Mouse (Mus musculus) embryonic facial prominence, embryonic 11.5 days (tissue): ENCODE measurements at regions not wholly inside any gene's neighbourhood (a gene's known extent, or its start where the extent isn't known, plus 50 kb on each side); places are given as distances from the start of the nearest gene placed in this dataset.

Experiments
- ATAC-seq: fragments of 200-750 bp; cut with Nextera tagmentation; replicated peaks from 2 replicates; pipeline ENCODE4 v1.8.0; 2017; ENCODE audit warnings: low read depth; ENCODE audit not compliant: insufficient number of reproducible peaks, low FRiP score, low TSS enrichment
- DNase-seq: peaks from one replicate; pipeline ENCODE4 v3.0.0-alpha.2; 2015; ENCODE audit warnings: low spot score
- H3K27ac ChIP-seq: fragments of 300-500 bp; sonication (generic); replicated peaks from 2 replicates; pipeline ENCODE4 v1.5.1; 2014; ENCODE audit warnings: mild to moderate bottlenecking, low read depth, low read length, control low read depth
- H3K27me3 ChIP-seq: fragments of 300-500 bp; sonication (generic); 2 replicates; pipeline ENCODE4 v1.6.1; 2014; ENCODE audit warnings: mild to moderate bottlenecking, low read length, moderate library complexity, mixed read lengths; ENCODE audit not compliant: control insufficient read depth, insufficient read depth
- H3K36me3 ChIP-seq: fragments of 300-500 bp; sonication (generic); replicated peaks from 2 replicates; pipeline ENCODE4 v1.6.1; 2014; ENCODE audit warnings: low read depth, mild to moderate bottlenecking, low read length, moderate library complexity, mixed read lengths; ENCODE audit not compliant: control insufficient read depth, insufficient read depth
- H3K4me1 ChIP-seq: fragments of 300-500 bp; sonication (generic); 2 replicates; pipeline ENCODE4 v1.6.1; 2014; ENCODE audit warnings: low read length, mixed read lengths; ENCODE audit not compliant: control insufficient read depth, insufficient read depth
- H3K4me2 ChIP-seq: fragments of 300-500 bp; sonication (generic); 2 replicates; pipeline ENCODE4 v1.6.1; 2014; ENCODE audit warnings: low read depth, mild to moderate bottlenecking, control low read depth, low read length, moderate library complexity
- H3K4me3 ChIP-seq: fragments of 300-500 bp; sonication (generic); 2 replicates; pipeline ENCODE4 v1.5.1; 2014; ENCODE audit warnings: low read depth, low read length, control low read depth
- H3K9ac ChIP-seq: fragments of 300-500 bp; sonication (generic); replicated peaks from 2 replicates; pipeline ENCODE4 v1.6.1; 2014; ENCODE audit warnings: mild to moderate bottlenecking, control low read depth, low read length
- H3K9me3 ChIP-seq: fragments of 300-500 bp; sonication (generic); replicated peaks from 2 replicates; pipeline ENCODE4 v1.6.1; 2016; ENCODE audit warnings: mild to moderate bottlenecking, low read length, inconsistent platforms, mixed read lengths; ENCODE audit not compliant: control insufficient read depth
- WGBS: fragments of 180-500 bp; shearing (Covaris S2); extraction: QIAGEN DNeasy Blood & Tissue Kit; methylation state at CpG from one replicate; pipeline ENCODE4 v1.1.7; 2014; 5-methylcytosine and 5-hydroxymethylcytosine counted together

DNA sequence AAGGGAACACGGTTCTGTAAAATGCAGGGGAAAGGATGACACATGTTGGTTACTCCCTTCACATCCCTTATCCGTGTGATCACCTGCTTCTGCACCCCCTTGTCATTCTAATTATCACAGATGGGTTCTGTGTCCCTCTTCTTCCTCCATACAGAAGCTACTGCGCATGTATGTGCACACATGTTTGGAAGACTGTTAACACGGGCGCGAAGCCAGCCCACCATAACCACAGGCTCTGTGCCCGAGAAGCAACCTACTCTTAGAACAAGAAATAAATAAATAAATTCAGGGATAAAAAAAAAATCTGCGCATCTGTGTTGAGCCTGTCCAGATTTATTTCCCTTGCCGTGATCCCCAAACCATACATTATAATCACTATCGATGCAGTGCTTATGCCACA, 275.6 kb upstream of the 3110018I06Rik start:
- DNase-seq (no peak), ATAC-seq (no peak)
- Histone ChIP-seq H3K27ac (no peak overlapping the region), H3K27me3 (no peaks in the 10 kb centered on the region), H3K4me1 (no peaks in the 10 kb centered on the region), H3K36me3 (no peaks in the 10 kb centered on the region), H3K9ac (no peak overlapping the region), H3K4me2 (no peak overlapping the region), H3K9me3 (no peaks in the 10 kb centered on the region), H3K4me3 (no peak overlapping the region)
- WGBS = 93% methylated on average over 10 of the region's 10 CpGs

DNA sequence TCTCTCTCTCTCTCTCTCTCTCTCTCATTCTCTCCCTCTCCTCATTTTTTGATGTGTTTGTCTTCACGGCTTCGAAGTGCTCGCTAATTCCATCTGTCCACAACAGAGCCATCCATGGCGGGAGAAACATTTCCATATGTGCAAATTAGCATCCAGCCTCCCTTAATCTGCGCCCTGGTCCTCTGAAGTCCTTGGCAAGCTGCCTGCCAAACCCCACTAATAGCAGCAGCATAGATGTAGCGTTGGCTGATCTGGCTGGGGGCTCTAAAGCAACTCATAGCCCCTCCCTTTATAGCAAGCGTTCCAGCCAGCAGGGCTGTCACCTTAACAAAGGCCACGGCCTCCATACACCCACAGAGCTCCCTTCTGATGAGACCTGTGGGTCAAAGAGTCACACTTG, 272.3 kb upstream of the 3110018I06Rik start:
- H3K4me3 ChIP-seq = no peak overlapping the region
- ATAC-seq (no peak), DNase-seq (no peak)
- no peaks in the 10 kb centered on the region for H3K27me3 ChIP-seq
- no peak overlapping the region for H3K4me2 ChIP-seq
- H3K9me3 ChIP-seq = no peaks in the 10 kb centered on the region
- H3K4me1 ChIP-seq = no peaks in the 10 kb centered on the region
- no peaks in the 10 kb centered on the region for H3K36me3 ChIP-seq
- no peak overlapping the region for H3K27ac ChIP-seq
- H3K9ac ChIP-seq = no peak overlapping the region
- WGBS = 52% methylated on average over 8 of the region's 8 CpGs

DNA sequence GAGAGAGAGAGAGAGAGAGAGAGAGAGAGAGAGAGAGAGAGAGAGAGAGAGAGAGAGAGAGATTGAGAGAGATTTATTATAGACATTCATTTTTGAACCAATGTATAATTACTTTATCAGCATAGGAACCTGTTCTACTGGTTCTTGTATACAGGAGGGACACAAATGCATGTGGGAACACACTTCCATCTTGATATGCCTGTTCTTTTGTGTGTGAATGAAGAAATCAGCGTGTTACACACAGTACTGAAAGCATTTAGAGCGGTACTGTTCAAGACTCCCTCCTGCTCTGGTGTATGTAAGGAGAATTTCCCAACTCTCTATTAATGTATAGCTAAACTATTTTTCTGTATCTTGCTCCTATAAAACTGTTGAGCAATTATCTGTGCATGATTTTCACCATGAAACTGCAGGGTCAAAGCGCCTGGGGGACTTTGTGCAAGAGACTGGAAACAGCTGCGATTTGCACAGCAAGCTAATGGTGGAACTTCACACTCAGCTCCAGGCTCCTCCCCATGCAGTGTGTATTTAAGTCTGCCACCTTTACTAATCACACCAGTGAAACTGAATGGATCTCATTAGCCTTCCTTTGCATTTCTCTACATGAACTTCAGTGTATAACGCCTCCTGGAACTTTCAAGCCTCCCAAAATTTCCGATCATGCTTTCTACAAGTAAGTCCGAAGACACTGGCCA, 267.0 kb upstream of the 3110018I06Rik start:
- Histone ChIP-seq H3K36me3 (no peaks in the 10 kb centered on the region), H3K9me3 (no peaks in the 10 kb centered on the region), H3K27ac (no peak overlapping the region), H3K4me3 (no peak overlapping the region), H3K4me2 (no peak overlapping the region), H3K27me3 (no peaks in the 10 kb centered on the region), H3K9ac (no peak overlapping the region), H3K4me1 (no peaks in the 10 kb centered on the region)
- ATAC-seq = no peak
- DNase-seq = no peak
- 85% methylated on average over 7 of the region's 7 CpGs for WGBS

DNA sequence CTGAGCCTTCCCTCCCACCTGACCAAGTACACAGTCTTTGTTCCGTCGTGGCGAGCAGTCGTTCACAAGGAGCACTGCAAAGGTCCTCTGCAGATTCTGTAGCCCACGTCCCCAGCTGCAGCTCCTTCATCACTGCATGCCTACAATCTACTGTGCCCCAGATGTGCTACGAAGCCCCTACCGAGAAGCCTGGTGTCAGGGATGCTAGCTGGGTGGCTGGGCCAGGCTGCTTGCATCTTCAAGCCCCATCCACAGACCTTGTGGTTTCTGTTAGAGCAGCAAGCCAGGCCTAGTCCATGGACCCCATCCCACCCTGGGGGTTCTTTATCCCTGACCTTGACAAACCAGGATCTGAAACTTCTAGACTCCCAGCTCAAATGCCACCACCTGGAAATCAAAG, 266.3 kb upstream of the 3110018I06Rik start:
- H3K27me3 ChIP-seq = no peaks in the 10 kb centered on the region
- no peak for ATAC-seq
- H3K9ac ChIP-seq = no peak overlapping the region
- H3K4me1 ChIP-seq = no peaks in the 10 kb centered on the region
- no peak overlapping the region for H3K27ac ChIP-seq
- no peaks in the 10 kb centered on the region for H3K9me3 ChIP-seq
- no peak overlapping the region for H3K4me2 ChIP-seq
- no peak for DNase-seq
- no peaks in the 10 kb centered on the region for H3K36me3 ChIP-seq
- no peak overlapping the region for H3K4me3 ChIP-seq
- WGBS = 82% methylated on average over 7 of the region's 7 CpGs

DNA sequence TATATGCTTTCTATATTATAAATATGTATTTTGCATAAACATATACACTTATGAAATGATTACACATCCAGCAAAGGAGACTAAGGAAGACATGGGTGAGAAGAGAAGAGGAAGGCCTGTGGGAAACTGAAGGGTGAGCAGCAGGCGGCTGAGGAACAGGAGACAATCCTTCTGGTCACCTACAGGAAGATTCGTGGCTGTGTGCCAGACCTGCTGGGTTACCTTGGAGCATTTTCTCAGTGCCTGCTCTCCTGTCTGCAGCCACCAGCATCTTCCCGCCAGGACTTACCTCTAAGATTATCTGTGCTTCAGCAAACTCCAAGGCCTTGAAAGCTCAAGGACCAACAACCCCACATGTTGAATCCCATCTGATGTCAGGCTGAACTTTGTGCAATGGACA, 258.3 kb upstream of the 3110018I06Rik start:
- no peak overlapping the region for H3K4me3 ChIP-seq
- ATAC-seq (no peak), DNase-seq (no peak)
- 88% methylated on average over 3 of the region's 3 CpGs for WGBS
- H3K9ac ChIP-seq = no peak overlapping the region
- H3K9me3 ChIP-seq = no peaks in the 10 kb centered on the region
- H3K36me3 ChIP-seq = no peaks in the 10 kb centered on the region
- no peak overlapping the region for H3K4me2 ChIP-seq
- no peak overlapping the region for H3K27ac ChIP-seq
- H3K27me3 ChIP-seq = no peaks in the 10 kb centered on the region
- H3K4me1 ChIP-seq = no peaks in the 10 kb centered on the region

DNA sequence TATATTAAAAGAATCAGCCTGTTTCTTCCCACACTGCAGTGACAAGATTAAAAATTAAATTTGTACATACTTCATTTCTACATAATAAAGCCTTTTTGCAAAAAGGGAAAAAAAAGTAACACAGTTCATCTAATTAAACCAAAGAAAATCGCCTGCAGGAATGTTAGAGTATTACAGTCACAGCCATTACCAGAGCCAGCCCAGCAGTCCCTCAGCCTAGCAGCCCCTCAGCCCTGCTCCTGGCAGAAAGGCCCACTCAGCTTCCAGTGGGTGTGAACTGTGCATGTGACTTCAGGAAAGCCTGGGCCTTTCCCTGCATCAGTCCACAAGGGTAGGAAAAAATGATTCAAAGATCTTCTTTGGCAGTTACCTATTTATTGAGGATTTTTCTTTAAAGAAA, 256.8 kb upstream of the 3110018I06Rik start:
- Histone ChIP-seq H3K4me3 (no peak overlapping the region), H3K9me3 (no peaks in the 10 kb centered on the region), H3K36me3 (no peaks in the 10 kb centered on the region), H3K9ac (no peak overlapping the region), H3K4me1 (no peaks in the 10 kb centered on the region), H3K27me3 (no peaks in the 10 kb centered on the region), H3K27ac (no peak overlapping the region), H3K4me2 (no peak overlapping the region)
- ATAC-seq = 0 out of 2 replicates have a peak, but pooled peaks have one; percentile 73
- 26% methylated on average over 1 of the region's 1 CpGs for WGBS
- peak; percentile 29 for DNase-seq

DNA sequence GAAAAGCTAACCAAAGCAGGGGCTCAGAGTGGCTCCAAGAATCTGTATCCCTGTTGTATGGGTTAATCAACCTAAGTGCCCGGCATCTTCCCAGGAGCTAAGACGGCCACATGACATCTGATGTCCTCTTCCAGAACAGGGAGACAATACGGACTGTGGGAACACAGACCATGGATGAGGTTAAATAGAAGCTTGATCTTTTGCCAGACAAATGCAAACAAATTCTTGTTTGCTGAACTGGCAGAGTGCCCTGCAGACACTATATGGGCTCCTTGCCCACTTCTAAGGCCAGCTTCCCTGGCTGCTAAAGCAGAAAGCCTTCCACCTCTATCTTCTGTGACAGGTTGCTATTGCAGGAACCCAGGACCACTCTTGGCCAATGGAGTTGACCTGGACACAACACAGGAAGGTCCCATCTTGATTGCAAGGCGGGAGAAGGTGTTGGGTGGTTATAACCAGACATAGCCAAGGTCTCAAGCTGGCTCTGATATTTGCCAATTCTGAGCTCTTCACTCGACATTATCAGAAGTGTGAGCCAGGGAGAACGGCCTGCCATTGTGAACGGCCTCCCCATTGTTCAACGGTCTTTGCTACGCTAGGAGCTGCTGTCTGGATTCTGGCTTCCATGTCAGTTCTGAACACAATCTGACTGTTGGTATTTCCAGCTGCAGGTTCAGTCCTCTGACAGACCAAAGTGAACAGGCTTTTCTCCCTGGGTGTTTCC, 237.5 kb upstream of the 3110018I06Rik start:
- Histone ChIP-seq H3K27ac (no peak overlapping the region), H3K9ac (no peak overlapping the region), H3K4me3 (no peak overlapping the region), H3K4me2 (no peak overlapping the region), H3K36me3 (no peaks in the 10 kb centered on the region), H3K9me3 (no peaks in the 10 kb centered on the region), H3K4me1 (no peaks in the 10 kb centered on the region), H3K27me3 (no peaks in the 10 kb centered on the region)
- ATAC-seq = no peak
- WGBS = 86% methylated on average over 9 of the region's 9 CpGs
- no peak for DNase-seq

DNA sequence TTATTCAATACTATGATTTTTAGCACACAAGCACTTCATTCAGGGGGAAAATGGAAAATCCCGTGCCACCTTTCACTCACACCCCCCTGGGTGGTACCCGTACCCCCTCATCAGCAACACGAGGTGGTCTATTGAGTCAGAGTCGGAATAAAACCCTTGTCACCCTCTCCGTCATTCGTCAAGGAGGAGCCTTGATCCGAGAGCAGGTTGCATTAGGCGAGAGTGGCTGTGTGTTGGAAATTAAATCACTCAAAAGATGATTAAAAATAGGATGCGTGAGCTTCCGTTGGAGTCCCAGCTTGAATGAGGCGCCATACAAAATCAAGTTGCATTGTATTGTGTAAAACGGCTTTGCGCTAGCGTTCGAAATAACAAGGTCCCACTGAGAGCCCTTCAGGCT, 236.5 kb upstream of the 3110018I06Rik start:
- Histone ChIP-seq H3K36me3 (no peaks in the 10 kb centered on the region), H3K4me1 (no peaks in the 10 kb centered on the region), H3K4me2 (no peak overlapping the region), H3K9ac (no peak overlapping the region), H3K27ac (no peak overlapping the region), H3K9me3 (no peaks in the 10 kb centered on the region), H3K27me3 (no peaks in the 10 kb centered on the region), H3K4me3 (no peak overlapping the region)
- no peak for ATAC-seq
- WGBS = 84% methylated on average over 15 of the region's 15 CpGs
- no peak for DNase-seq
